Mouse (Mus musculus) kidney, adult 2 months (tissue): Measurements from ENCODE around the gene Tmprss13.

Experiments used
- CTCF ChIP-seq: fragments of 200-500 bp; conservative IDR thresholded peaks from 2 replicates; pipeline ENCODE4 v1.5.1; 2011; ENCODE audit warnings: low read depth, mild to moderate bottlenecking, control low read depth, low read length, moderate library complexity, mixed read lengths; ENCODE audit not compliant: insufficient read depth, insufficient read length
- POLR2A ChIP-seq: fragments of 200-500 bp; IDR thresholded peaks from one replicate; pipeline ENCODE4 v1.6.1; 2011; ENCODE audit warnings: low read depth, low read length, control low read depth

GRCm38 (mm10) chr9:45313913-45314312 is 5.0 kb upstream of the Tmprss13 start:
- TF ChIP-seq POLR2A (no peak), CTCF (no peak)
